Mouse (Mus musculus): ENCODE data around the gene Arhgef3. TPM values are rescaled to one million over a fixed set of nuclear protein-coding genes. Genes with fewer than 3 reads are reported as not detected.

Arhgef3 gene
- polyA plus RNA-seq, 1 experiment from 2014 or later, result 18.5 TPM

DNA sequence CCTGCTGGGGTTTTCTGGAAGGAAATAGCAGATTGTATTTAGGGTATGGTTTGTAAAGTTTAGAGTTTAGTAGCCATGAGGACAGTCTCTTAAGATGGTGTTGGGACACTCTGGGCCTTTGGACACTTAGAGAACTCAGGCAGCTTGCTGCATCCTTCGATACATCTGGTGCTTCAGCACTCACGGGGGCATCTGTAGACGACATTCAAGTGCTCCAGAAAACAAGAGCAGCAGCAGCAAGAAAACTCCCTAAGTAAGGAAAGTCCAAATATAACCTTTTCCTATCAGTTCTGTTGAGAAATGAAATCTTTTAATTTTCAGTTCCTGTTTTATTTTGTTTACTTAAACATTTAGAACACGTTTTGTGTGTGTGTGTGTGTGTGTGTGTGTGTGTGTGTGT, 71.9 kb downstream of the Arhgef3 start:
- no peak overlapping the region for H3K27ac ChIP-seq (ENCODE audit: low read length)
- H3K27me3 ChIP-seq (ENCODE audit: control insufficient read depth, insufficient read depth, low read length), result no peaks in the 10 kb centered on the region
- H3K4me1 ChIP-seq (ENCODE audit: control insufficient read depth, insufficient read depth, low read length), result peaks cover 16% of the 10 kb centered on the region
- H3K4me3 ChIP-seq (ENCODE audit: low read length), result no peak overlapping the region
- H3K9ac ChIP-seq (ENCODE audit: low read length), result no peak overlapping the region
- H3K36me3 ChIP-seq (ENCODE audit: control insufficient read depth, insufficient read depth), result no peaks in the 10 kb centered on the region
- ATAC-seq (replicated peaks; ENCODE audit: extremely low read depth, insufficient read depth, low FRiP score), result no peak
- H3K9me3 ChIP-seq (replicated peaks; ENCODE audit: control insufficient read depth, low read length), result no peaks in the 10 kb centered on the region
- no peak overlapping the region for H3K4me2 ChIP-seq (ENCODE audit: low read depth, low read length)
- 71% methylated on average over 4 of the region's 4 CpGs for WGBS

DNA sequence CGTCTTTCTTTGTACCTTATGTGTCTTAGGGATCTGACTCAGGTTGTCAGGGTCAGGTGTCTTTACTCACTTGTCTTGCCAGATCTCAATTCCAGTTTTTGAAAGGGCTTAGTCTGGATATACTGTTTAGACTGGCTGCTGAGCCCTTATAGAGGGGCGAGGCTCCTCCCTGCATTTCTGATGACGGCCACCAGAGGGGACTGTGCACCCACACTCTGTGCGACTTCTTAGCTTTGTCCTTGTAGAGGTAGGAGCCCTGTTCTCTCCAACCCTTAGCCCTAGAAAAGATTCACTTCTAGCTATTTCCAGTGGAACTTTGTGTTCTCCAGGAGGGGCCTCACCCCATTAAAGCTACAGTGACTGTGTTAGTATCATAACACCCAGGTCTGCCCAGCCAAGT, 72.3 kb downstream of the Arhgef3 start:
- ATAC-seq (replicated peaks; ENCODE audit: extremely low read depth, insufficient read depth, low FRiP score), result no peak; the same call in 1 of the 2 replicates
- H3K9me3 ChIP-seq (replicated peaks; ENCODE audit: control insufficient read depth, low read length), result no peaks in the 10 kb centered on the region
- H3K27ac ChIP-seq (ENCODE audit: low read length), result no peak overlapping the region
- H3K9ac ChIP-seq (ENCODE audit: low read length), result no peak overlapping the region
- WGBS, result 13% methylated on average over 4 of the region's 4 CpGs
- H3K4me2 ChIP-seq (ENCODE audit: low read depth, low read length), result no peak overlapping the region
- no peaks in the 10 kb centered on the region for H3K36me3 ChIP-seq (ENCODE audit: control insufficient read depth, insufficient read depth)
- no peak overlapping the region for H3K4me3 ChIP-seq (ENCODE audit: low read length)
- H3K27me3 ChIP-seq (ENCODE audit: control insufficient read depth, insufficient read depth, low read length), result no peaks in the 10 kb centered on the region
- H3K4me1 ChIP-seq (ENCODE audit: control insufficient read depth, insufficient read depth, low read length), result peaks cover 11% of the 10 kb centered on the region

DNA sequence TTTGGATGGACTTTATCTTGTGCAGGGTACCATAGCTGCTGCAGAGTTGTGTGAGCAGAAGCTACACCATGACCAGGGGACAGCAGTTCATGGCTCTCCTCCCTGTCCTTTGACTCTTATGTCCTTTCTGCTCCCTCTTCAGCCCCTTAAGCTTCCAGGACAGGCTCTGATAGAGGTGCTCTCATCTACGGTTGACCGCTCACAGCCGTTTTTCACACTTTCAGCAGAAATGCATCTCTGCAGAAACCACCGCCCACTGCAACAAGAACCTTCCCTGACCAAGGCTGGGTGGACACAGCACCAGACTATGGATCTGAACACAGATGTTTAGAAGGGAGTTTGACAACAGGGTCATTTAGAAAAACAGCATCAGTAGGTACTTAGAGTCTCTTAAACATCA, 73.2 kb downstream of the Arhgef3 start:
- H3K4me3 ChIP-seq (ENCODE audit: low read length), result no peak overlapping the region
- H3K27ac ChIP-seq (ENCODE audit: low read length), result no peak overlapping the region
- no peaks in the 10 kb centered on the region for H3K36me3 ChIP-seq (ENCODE audit: control insufficient read depth, insufficient read depth)
- WGBS, result 69% methylated on average over 4 of the region's 4 CpGs
- H3K9me3 ChIP-seq (replicated peaks; ENCODE audit: control insufficient read depth, low read length), result no peaks in the 10 kb centered on the region
- no peaks in the 10 kb centered on the region for H3K27me3 ChIP-seq (ENCODE audit: control insufficient read depth, insufficient read depth, low read length)
- no peak for ATAC-seq (replicated peaks; ENCODE audit: extremely low read depth, insufficient read depth, low FRiP score)
- H3K9ac ChIP-seq (ENCODE audit: low read length), result no peak overlapping the region
- H3K4me1 ChIP-seq (ENCODE audit: control insufficient read depth, insufficient read depth, low read length), result peaks cover 4% of the 10 kb centered on the region; the same call in 1 of the 2 replicates
- H3K4me2 ChIP-seq (ENCODE audit: low read depth, low read length), result no peak overlapping the region

DNA sequence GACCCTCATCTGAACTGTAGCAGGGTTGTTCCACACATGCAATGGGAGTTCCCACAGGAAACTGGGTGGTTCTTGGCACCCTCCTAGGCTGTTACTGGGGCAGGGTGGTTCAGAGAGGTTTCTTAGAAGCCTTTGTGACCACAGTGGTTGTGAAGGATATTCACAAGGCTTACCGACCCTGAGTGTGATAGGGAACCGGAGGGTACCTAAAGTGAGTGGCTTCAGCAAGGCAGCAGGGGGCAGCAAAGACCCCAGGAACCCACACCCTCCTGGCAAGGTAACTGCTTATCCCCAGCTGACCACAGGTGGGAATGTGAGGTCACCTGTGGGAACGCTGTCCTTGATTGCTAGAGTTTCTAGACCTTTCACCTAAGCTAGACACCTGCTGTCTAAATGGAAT, 77.8 kb downstream of the Arhgef3 start:
- H3K27ac ChIP-seq (ENCODE audit: low read length), result no peak overlapping the region
- WGBS, result 35% methylated on average over 3 of the region's 3 CpGs
- no peak overlapping the region for H3K4me2 ChIP-seq (ENCODE audit: low read depth, low read length)
- H3K27me3 ChIP-seq (ENCODE audit: control insufficient read depth, insufficient read depth, low read length), result no peaks in the 10 kb centered on the region
- no peaks in the 10 kb centered on the region for H3K4me1 ChIP-seq (ENCODE audit: control insufficient read depth, insufficient read depth, low read length)
- peaks cover 3% of the 10 kb centered on the region; the same call in 1 of the 2 replicates for H3K9me3 ChIP-seq (replicated peaks; ENCODE audit: control insufficient read depth, low read length)
- H3K36me3 ChIP-seq (ENCODE audit: control insufficient read depth, insufficient read depth), result no peaks in the 10 kb centered on the region
- ATAC-seq (replicated peaks; ENCODE audit: extremely low read depth, insufficient read depth, low FRiP score), result peak; percentile 49; the same call in 1 of the 2 replicates
- no peak overlapping the region for H3K4me3 ChIP-seq (ENCODE audit: low read length)
- H3K9ac ChIP-seq (ENCODE audit: low read length), result no peak overlapping the region

DNA sequence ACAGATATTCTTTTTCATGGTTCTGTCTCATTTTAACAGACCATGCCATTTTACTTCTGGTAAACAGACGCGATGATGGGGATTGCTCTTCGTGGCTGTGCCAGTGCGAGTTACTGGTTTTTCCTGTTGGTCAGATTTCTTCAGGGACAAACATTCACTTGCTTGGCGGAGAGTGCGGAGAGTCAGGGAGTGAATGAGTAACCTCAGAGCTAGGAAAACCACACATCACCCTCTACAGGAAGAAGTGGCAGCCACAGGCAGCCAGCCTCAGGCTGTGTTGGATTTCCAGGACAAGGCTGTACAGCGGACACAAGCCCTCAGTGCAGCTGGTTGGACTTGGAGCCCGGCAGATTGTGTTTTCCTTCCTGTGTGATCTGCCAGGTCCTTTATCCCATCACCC, 82.3 kb downstream of the Arhgef3 start:
- no peak for ATAC-seq (replicated peaks; ENCODE audit: extremely low read depth, insufficient read depth, low FRiP score)
- H3K36me3 ChIP-seq (ENCODE audit: control insufficient read depth, insufficient read depth), result no peaks in the 10 kb centered on the region
- no peak overlapping the region for H3K9ac ChIP-seq (ENCODE audit: low read length)
- H3K4me3 ChIP-seq (ENCODE audit: low read length), result no peak overlapping the region
- H3K27ac ChIP-seq (ENCODE audit: low read length), result no peak overlapping the region
- H3K4me2 ChIP-seq (ENCODE audit: low read depth, low read length), result no peak overlapping the region
- H3K9me3 ChIP-seq (replicated peaks; ENCODE audit: control insufficient read depth, low read length), result peaks cover 3% of the 10 kb centered on the region; the same call in 1 of the 2 replicates
- WGBS, result 74% methylated on average over 8 of the region's 8 CpGs
- H3K4me1 ChIP-seq (ENCODE audit: control insufficient read depth, insufficient read depth, low read length), result no peaks in the 10 kb centered on the region
- H3K27me3 ChIP-seq (ENCODE audit: control insufficient read depth, insufficient read depth, low read length), result no peaks in the 10 kb centered on the region

DNA sequence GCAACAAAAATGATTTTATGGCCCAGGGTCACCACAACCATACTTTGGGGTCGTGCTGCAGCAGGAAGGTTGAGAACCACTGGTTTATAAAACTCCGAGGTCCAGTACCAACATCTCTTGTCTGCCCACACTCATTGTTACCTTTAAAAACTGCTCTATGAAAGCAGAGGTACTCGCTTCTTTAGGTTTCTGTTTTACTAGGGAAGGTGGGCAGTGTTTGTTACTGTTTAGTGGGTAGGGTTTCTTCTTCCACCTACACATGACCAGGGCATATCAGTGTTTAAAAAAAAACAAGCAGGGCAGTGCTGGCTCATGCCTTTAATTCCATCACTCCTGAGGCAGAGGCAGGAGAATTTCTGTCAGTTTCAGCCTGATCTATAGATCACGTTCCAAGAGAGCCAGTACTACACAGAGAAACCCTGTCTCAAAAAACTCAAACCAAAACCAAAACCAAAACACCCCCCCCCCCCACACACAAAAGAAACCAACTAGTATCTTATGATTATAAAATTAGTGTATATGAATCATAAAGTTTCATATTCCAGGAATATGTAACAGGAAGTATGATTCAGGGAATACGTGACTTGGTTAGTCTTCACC, 83.9 kb downstream of the Arhgef3 start:
- peaks cover 3% of the 10 kb centered on the region; the same call in 1 of the 2 replicates for H3K9me3 ChIP-seq (replicated peaks; ENCODE audit: control insufficient read depth, low read length)
- H3K27ac ChIP-seq (ENCODE audit: low read length), result no peak overlapping the region
- no peak overlapping the region for H3K4me3 ChIP-seq (ENCODE audit: low read length)
- H3K9ac ChIP-seq (ENCODE audit: low read length), result no peak overlapping the region
- no peak for ATAC-seq (replicated peaks; ENCODE audit: extremely low read depth, insufficient read depth, low FRiP score)
- WGBS, result 90% methylated on average over 5 of the region's 5 CpGs
- H3K4me1 ChIP-seq (ENCODE audit: control insufficient read depth, insufficient read depth, low read length), result no peaks in the 10 kb centered on the region
- H3K27me3 ChIP-seq (ENCODE audit: control insufficient read depth, insufficient read depth, low read length), result no peaks in the 10 kb centered on the region
- H3K4me2 ChIP-seq (ENCODE audit: low read depth, low read length), result no peak overlapping the region
- no peaks in the 10 kb centered on the region for H3K36me3 ChIP-seq (ENCODE audit: control insufficient read depth, insufficient read depth)

DNA sequence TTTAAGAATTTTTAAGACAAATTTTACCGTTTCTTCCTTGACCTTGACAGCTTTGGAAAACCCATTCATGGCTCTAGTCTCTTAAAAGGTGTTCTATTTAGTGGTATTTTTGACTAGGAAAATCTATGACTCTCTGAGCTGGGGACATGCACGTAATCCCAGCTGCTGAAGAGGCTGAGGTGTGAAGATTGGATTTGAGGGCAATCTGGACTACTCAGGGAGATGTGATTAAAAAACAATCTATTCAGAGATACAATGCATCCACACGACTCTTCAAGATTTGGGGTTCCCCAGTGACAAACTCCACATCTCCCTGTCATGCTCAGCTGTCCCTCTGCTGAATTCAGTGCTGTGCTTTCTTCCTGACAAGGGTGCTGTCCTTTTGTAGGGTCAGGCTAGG, 84.4 kb downstream of the Arhgef3 start:
- no peaks in the 10 kb centered on the region for H3K36me3 ChIP-seq (ENCODE audit: control insufficient read depth, insufficient read depth)
- no peak overlapping the region for H3K9ac ChIP-seq (ENCODE audit: low read length)
- no peak for ATAC-seq (replicated peaks; ENCODE audit: extremely low read depth, insufficient read depth, low FRiP score)
- H3K4me1 ChIP-seq (ENCODE audit: control insufficient read depth, insufficient read depth, low read length), result no peaks in the 10 kb centered on the region
- H3K4me3 ChIP-seq (ENCODE audit: low read length), result no peak overlapping the region
- no peak overlapping the region for H3K27ac ChIP-seq (ENCODE audit: low read length)
- H3K4me2 ChIP-seq (ENCODE audit: low read depth, low read length), result no peak overlapping the region
- H3K9me3 ChIP-seq (replicated peaks; ENCODE audit: control insufficient read depth, low read length), result peaks cover 3% of the 10 kb centered on the region; the same call in 1 of the 2 replicates
- H3K27me3 ChIP-seq (ENCODE audit: control insufficient read depth, insufficient read depth, low read length), result no peaks in the 10 kb centered on the region
- 73% methylated on average over 3 of the region's 3 CpGs for WGBS

DNA sequence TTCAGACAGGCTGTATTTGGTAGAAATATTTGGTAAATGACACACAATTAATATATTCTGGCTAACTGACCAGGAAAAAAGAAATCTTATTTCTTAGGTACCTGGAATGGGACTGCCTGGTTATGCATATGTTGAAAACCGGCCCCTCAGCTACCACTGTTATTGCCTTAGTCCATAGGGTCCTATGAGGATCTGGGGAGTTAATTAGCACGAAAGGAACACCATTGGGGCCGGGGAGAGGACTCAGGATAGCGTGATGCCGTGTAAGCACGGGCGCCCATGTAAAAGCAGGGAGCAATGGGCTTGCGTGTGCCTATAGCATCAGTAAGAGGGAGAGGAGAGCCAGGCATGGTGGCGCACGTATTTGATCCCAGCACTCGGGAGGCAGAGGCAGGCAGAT, 85.2 kb downstream of the Arhgef3 start:
- ATAC-seq (replicated peaks; ENCODE audit: extremely low read depth, insufficient read depth, low FRiP score), result no peak
- Histone ChIP-seq H3K4me2 (ENCODE audit: low read depth, low read length) (no peak overlapping the region), H3K36me3 (ENCODE audit: control insufficient read depth, insufficient read depth) (no peaks in the 10 kb centered on the region), H3K27me3 (ENCODE audit: control insufficient read depth, insufficient read depth, low read length) (no peaks in the 10 kb centered on the region), H3K9me3 (replicated peaks; ENCODE audit: control insufficient read depth, low read length) (peaks cover under 1% of the 10 kb centered on the region; the same call in 1 of the 2 replicates), H3K27ac (ENCODE audit: low read length) (no peak overlapping the region), H3K4me1 (ENCODE audit: control insufficient read depth, insufficient read depth, low read length) (no peaks in the 10 kb centered on the region), H3K9ac (ENCODE audit: low read length) (no peak overlapping the region), H3K4me3 (ENCODE audit: low read length) (no peak overlapping the region)
- WGBS, result 93% methylated on average over 11 of the region's 11 CpGs

DNA sequence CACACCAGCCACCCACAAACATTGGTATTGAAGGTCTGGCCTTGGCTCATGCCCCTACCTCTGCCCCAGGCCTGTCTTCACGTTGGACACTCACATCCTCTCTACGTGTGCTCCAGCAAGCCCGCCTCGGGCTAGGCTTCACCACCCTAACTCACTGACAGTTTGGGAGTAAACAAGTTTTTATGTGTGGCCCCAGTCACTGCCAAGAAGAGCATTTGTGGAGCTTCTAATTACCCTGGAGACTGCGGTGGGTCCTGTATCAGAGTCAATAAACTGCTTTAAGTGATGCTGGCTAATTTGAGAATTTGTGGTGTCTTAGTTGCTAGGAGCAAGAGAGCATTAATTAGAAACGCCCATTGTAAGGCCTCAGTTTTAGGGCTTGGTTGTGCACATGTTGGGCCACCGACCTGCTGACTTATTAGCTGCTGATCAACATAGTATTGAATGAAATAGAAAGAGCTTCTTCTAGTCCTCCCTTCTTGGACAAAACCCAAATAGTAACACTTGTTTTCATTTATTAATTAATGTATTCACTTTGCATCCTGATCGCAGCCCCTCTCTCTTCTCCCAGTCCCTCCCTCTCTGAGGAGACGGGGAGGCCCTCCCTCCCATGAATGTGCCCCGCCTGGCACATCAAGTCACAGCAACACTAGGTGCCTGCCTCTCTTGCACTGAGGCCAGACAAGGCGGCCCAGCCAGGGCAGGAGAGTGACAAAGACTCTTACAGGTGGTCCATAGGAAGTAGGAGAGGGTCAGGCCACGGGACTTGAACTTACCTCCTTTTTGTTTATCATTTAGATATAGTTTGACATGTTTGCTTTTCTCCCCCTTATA, 86.3 kb downstream of the Arhgef3 start:
- H3K9ac ChIP-seq (ENCODE audit: low read length), result no peak overlapping the region
- ATAC-seq (replicated peaks; ENCODE audit: extremely low read depth, insufficient read depth, low FRiP score), result no peak
- WGBS, result 78% methylated on average over 12 of the region's 12 CpGs
- no peak overlapping the region for H3K4me2 ChIP-seq (ENCODE audit: low read depth, low read length)
- no peak overlapping the region for H3K27ac ChIP-seq (ENCODE audit: low read length)
- H3K4me3 ChIP-seq (ENCODE audit: low read length), result no peak overlapping the region
- no peaks in the 10 kb centered on the region for H3K36me3 ChIP-seq (ENCODE audit: control insufficient read depth, insufficient read depth)
- H3K4me1 ChIP-seq (ENCODE audit: control insufficient read depth, insufficient read depth, low read length), result no peaks in the 10 kb centered on the region
- H3K9me3 ChIP-seq (replicated peaks; ENCODE audit: control insufficient read depth, low read length), result no peaks in the 10 kb centered on the region
- H3K27me3 ChIP-seq (ENCODE audit: control insufficient read depth, insufficient read depth, low read length), result no peaks in the 10 kb centered on the region

Data from heart, embryonic 16.5 days (tissue).